Mouse (Mus musculus): Measurements from ENCODE around the gene Rbks. TPM values are rescaled to one million over a fixed set of nuclear protein-coding genes. Genes with fewer than 3 reads are reported as not detected.
"Not testable (repeated sequence)": the region's sequence is repeated elsewhere in the genome, so short reads cannot be mapped to it uniquely, and the experiment has no call there.

Rbks gene
- total RNA-seq, 2 experiments from 2014 or later, result 4.4 to 4.6 TPM

DNA sequence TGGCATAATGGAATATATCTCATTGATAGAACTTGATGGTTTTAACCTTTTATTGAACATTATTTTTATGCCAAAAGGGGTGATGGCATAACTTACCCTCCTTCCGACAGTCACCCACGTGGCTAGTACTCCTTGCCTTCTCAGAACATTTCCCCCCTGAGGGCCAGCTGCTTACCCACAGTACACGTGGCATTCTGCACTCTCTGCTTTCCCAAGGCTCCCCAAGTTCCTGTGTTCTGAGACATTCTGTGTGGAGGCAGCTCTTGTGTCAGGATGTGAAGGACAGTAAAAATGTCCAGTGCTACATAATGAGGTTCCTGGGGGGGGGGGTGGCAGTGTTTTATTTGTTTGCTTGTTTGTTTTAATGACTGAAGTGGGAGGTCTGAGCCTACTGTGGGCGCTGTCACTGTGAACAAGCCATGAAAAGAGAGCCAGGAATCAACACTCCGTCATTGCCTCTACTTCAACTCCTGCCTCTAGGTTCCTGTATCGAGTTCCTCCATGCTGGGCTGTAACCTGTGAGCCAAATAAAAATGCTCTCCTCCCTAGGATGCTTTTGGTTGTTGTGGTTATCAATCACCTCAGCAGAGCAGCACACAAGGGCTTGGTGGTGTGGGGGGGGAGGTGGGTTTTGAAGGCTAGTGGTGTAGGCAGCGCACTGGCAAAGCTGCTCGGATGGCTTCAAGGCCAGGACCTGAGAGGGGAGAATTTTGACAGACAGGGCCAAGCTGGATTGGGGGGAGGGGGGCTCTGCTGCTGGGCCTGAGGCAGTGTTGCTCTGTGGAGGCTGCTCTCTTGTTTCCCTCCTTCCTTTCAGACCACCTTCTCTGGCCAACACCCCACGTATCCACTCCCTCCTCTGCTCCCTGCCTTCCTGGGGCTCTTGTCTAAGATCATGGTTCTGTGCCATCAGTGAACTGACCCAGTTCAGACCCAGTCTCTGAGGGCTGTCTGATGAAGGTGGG lies 69.6 kb downstream of the Rbks start:
- no peak for DNase-seq (ENCODE audit: low spot score)

DNA sequence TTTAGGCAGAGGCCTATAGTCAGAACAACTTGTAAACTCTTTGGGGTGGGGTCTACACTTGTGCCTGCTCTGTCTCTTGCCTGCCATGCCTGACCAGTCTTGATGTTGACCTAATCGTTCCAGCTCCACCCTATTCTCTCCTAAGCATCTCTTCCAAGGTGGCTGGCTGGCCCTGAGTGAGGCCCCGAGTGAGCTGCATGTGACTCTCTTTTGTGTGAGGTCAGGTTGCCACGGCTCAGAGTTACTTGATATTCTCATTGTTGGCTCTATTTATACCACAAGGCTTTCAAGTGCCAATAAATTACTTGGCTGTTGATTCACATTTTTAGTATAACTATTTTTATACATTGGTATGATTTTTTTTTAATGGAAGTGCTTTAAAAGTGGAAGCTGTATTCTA lies 70.3 kb downstream of the Rbks start:
- DNase-seq (ENCODE audit: low spot score), result no peak

DNA sequence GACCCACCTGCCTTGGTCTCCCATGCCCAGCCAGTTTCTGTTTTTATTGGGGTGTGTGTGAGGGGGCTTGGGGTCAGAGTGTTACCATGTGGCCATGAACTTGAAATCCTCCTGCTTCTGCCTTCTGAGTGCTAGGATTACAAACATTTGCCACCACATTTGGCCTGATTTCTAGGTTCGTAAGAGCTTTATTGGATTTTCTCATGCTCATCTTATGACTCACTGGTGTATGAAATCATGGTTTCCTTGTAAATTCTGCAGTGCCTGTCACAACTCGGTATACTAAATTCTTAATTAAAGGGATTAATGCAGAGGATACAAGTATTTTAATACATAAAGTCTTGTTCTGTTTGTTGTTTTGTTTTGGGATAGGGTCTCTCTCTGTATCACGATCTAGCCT lies 77.1 kb downstream of the Rbks start:
- no peak for DNase-seq (ENCODE audit: low spot score)

DNA sequence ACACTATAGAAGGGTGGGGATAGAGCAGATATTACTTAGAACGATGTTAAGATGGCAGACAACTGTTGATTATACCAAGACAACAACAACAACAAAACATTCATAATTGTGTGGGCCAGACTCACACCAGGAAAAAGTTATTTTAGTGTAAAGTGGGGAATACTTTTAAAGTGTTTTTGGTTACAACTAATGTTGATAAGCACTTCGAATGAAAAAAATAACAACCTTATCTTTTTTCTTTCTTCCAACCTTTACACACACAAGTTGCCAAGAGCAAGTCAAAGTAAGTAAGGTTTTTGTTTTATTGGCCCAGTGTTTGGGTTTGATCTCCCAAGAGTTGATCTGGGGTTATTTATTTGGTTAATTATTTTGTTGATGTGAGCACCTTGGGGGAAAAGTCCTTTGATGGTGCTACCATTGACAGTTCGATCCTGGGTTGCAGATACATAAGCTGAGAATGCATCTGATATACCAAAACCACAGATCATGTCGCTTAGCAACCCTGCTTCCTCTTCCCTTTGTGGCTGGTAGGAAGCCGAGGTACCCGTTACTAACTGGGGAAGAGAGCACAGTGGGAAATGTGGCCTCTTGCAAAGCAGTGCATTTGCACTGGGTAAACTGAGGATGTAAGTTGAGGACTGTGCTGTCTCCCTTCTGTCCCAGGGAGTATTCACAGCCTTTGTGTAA lies 82.9 kb downstream of the Rbks start:
- DNase-seq (ENCODE audit: low spot score), result no peak

DNA sequence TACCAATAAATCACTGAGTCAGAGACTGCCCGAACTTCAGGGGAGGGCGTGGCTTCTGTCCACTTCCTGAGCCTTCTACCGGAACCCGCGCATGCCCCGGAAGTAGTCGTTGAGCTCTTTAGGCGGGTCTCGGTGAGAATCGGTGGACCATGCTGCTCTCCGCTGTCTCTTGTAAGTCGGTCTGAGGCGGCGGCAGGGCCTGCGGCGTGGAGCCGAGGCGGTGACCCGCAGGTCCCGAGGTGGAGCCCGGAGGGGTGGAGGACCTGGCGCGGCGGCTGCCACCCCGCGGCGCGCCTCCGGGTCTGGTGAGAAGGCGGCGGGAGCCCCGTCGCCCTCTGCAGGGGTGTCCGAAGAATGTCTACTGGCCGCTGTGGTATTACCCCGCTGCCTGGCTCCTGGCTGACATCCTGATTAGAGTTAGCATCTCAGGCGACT lies 83.6 kb downstream of the Rbks start:
- DNase-seq (ENCODE audit: low spot score), result peak; percentile 88

DNA sequence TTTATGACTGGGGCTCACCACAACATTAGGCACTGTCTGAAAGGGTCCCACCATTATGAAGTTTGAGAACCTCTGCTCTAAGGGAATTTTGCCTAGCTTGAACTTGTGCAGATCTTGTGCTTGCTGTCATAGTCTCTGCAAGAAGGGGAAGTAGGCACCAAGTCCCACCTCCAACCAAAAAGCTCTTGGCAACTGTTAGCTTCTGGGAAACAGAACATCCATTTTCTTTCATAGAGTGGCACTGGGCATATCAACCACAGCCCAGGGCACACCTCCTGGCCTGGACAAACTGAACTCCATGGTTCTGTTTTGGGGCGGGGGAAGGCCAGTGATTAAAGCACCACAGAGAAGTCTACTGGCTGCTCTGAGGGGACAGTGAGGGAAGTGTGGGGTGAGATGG lies 86.2 kb downstream of the Rbks start:
- DNase-seq (ENCODE audit: low spot score), result no peak

DNA sequence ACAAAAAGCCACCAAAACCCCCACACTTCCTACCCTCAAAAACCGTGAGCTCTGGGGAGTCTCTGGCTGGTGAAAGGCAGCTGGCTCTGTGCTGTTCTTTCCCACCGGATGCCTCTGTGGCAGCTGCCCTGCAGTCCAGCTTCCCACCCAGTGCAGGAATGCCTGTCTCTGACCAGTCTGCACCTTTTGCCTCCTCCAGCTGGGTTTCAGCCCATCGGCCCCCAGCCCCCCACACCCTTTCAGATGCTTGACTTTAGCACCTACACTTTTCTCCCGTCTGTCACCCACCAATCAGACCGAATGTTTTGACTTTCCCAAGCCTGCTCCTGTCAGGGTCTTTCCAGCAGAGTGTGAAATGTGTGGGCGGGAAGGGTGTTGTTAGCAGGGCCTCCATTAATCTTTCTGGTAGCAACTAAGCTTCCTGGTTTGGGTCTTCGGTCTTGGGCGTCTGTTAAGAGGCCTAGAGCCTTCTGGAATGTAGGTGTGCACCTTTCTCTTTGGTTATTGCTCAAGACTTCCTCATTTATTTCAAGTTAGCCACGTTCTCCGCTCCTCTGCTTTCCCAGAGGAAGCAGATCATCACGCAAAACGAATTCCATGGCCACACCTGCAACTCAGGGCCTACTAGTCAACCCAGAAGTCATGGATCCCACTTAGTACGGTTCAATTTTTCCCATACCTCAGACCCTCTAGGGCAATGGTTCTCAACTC lies 86.9 kb downstream of the Rbks start:
- no peak for DNase-seq (ENCODE audit: low spot score)

DNA sequence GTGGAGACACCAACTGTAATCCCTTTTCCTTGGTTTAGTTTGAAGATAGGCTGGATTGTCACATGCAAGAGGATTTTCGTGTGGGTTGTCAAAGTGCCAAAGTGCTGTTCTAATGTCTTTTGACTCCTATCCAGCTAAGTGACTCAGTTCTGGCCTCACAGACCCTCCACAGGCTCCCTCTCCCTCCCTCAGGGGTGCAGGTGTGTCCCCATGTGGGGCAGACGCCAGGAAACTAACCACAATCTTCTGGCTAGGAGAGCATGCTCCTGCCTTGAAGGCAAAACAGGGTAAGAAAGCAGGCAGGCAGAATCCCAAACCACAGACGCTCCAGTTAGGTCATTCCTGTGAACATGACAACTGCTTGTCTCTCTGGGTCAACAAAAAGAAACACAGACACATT lies 91.3 kb downstream of the Rbks start:
- DNase-seq (ENCODE audit: low spot score), result peak; percentile 88

DNA sequence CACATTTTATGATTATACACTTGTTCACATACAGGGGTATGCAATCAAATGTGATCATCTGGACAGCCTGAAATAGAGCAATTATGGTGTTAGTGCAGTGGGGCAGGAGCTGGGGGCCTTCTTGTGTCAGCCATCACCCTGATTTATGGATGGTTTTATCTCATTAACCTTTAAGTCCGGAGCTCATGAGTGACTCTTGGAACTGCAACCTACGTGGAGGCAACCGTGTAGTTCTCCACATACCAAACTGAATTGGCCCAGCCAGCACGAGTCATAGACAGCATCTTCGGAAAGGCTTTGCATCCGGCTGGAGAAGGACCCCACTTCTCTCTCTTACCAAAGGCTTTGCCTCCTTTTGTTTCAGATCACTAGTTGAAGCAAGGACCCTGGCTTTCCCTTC lies 93.7 kb downstream of the Rbks start:
- DNase-seq (ENCODE audit: low spot score), result no peak

DNA sequence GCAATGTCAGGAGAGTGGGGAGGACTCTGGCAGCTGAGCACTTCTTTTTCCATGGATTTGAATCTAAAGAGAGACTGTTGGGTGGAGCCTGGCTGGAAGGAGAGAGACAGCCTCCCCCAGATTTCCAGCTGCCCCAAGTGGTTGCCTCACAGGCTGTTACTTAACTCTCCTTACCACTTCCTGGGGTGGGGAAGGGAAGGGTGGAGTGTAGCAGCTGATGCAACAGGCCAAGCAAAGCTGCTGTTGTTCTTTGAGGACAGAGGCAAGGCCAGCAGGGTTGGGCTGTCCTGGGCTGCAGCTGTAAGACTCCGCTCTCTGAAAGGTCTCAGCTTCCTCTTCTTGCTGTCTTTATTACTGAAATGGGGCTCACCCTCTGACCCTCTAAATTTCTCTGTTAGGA lies 95.0 kb downstream of the Rbks start:
- peak; percentile 83 for DNase-seq (ENCODE audit: low spot score)

DNA sequence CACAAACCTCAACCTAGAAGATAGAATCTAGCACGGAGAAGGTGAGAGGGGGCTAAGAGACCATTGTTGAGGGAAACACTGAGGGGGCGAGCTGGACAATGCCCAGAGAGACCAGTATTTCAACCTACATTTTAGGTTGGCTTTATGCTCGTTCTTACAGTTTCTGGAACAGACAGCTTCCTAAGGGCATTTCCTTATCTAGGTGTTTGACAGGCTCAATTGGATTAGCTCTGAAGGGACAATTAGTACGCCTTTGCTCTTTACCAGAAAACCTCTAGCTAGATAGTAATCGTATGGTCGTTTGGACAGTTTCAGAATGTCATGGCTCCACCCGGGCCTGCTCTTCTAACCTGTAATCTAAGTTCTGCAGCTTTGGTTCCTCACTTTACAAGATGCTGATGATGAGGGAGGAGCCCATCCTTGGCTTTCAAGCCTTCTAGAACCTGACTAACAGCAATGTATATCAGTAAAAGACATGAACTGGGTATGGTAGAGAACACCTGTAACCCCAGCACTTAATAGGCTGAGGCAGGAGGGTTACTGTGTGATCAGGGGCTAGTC lies 96.2 kb downstream of the Rbks start:
- DNase-seq (ENCODE audit: low spot score), result no peak

DNA sequence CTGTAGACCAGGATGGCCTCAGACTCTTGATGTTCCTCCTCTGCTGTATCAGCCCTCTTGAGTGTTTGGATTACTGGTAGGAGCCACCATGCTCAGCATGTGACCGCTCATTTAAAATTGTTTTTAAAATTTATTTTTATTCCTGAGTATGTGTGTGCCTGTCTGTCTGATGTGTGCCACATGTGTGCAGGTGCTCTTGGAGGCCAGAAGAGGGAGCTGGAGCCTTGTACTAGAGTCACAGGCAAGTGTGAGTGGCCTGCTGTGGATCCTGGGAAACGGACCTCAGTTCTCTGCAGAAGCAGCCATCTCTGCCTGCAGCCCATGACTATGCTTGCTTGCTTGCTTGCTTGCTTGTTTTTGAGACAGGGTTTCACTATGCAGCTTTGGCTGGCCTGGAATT lies 98.3 kb downstream of the Rbks start:
- no peak for DNase-seq (ENCODE audit: low spot score)

DNA sequence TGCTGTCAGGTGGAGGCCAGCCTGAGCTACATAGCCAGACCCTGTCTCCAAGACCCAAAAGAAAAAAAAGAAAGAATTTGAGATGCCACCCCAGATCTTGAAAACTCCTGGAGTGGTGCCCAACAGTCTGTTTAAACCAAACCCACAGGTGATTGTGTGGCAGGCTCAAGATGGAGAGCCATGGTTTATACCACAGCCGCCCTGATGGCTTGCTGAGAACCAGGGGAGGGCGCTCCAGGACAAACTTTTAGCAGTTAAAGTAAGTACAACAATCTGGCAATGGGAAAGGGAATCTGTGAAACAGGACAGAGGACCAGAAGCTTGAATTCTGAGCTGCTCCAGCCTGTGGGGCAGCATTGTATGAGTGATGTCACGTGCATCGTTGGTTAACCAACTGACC lies 98.8 kb downstream of the Rbks start:
- DNase-seq (ENCODE audit: low spot score), result peak; percentile 32

DNA sequence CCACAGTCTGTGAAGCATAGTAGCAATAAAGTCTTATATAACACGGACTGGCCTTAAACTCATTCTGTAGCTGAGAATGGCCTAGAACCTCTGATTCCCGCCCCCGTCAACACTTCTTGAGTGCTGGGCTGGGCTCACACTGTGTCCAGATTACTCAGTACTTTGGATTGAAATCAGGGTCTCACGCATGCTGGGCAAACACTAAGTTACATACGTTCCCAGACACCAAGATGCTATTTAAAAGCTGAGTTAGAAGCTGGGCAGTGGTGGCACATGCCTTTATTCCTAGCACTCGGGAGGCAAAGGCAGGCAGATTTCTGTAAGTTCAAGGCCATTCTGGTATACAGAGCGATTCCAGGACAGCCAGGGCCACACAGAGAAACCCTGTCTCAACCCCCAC lies 99.3 kb downstream of the Rbks start:
- no peak for DNase-seq (ENCODE audit: low spot score)

DNA sequence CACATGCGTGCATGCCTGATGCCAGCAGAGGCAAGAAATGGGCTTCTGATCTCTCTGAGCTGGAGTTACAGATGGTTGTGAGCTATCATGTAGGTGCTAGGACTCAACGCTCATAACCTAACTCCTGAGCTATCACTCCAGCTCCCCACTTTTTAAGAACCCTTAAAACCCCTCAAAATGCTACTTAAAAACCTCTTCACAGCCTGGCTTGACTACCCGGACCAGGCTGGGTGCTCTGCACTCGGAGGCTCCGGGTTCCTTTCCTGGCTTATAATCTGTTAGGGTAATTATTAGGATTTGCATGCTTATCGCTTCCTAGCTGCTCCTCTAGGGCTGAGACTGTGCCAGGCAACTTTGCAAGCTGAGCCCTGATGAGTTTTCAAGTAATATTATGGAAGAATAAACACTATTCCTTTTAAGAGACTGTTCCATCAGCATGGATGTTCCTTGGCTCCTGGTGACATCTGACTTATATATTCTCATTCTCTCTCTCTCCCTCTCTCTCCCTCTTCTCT lies 99.9 kb downstream of the Rbks start:
- DNase-seq (ENCODE audit: low spot score), result no peak

DNA sequence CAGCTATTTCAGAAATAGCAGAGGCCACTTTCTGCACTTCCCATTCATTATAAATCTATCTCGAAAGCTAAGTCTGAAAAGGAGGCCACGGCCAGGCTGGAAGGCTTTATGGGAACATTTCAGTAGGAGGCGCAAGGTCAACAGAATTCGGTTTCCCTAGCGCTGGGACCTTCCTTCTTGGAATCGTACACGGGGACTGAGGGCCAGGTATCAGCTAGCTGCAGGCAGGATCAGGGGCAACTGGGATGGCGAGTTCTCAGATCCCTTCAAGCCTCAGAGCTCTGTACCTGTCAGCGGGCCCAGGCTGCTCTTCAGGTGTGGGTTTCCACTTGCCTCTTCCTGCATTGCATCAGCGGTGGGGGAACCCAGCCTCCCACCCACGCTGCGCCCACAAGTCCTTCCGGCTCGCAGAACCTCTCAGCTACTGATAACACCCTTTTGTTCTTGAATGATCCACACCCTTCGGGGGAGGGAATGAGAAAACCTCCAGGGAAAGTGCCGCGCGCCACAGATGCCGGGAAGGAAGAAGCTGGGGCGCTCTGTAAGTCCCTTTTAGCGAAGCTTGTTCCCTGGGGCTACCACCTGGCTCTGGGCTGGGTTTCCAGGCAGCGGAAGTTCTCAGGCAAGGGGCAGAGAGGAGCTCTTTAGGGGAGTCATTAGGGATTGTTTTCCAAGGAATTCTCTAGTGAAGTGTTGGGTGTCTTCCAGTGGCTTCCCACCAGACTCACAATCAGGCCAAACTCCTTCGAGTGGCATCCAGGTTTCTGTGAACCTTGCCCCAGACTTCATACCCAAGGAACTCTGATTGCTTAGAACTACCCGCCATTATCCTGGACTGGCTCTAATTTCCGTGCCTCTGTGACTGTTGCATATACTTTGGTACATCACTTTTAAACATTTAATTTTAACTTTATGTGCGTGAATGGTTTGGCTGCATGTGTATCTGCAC lies 100.7 kb downstream of the Rbks start, which contains the start of gene Mrpl33:
Gene Mrpl33, plus strand, starts transcription at position 455 of the 949 bp plus-strand sequence.
- peak; percentile 56 for DNase-seq (ENCODE audit: low spot score)

DNA sequence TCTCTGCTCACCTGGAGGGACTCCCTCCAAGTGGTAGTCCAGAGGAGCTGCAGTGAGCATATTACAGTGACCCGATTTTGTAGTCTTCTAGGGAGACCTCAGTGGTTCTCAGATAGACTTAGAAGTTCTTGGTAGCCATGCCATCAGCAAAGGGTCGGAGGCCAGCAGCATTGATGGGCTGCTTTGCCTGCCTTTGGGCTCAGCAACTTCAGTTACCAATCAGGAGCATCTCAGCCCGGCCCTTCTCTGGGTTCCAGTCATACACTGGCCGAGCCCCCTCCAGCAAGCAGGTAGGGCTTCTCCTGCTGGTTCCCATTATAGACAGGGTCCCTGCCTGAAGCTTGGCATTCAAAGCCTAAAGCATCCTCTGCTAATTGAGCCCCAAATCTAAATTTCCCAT lies 101.6 kb downstream of the Rbks start:
- no peak for DNase-seq (ENCODE audit: low spot score)

DNA sequence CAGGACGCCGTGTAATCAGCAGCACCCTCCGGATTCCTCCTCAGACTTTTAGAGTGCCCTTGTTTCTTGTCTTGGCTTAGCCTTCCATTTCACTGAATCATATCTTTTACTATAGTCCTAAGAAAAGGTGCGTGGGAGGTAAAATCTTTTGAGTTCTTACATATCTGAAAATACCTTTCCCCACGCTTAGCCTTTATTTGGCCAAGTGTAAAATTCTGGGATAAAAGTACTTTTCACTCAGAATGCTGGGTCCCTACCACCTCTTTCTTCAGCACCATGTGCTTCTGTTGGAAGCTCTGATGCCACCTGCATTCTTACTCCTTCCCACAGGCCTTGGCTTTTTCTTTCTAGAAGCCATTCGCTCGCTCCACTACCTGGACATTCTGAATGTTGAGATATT lies 106.3 kb downstream of the Rbks start:
- no peak for DNase-seq (ENCODE audit: low spot score)

DNA sequence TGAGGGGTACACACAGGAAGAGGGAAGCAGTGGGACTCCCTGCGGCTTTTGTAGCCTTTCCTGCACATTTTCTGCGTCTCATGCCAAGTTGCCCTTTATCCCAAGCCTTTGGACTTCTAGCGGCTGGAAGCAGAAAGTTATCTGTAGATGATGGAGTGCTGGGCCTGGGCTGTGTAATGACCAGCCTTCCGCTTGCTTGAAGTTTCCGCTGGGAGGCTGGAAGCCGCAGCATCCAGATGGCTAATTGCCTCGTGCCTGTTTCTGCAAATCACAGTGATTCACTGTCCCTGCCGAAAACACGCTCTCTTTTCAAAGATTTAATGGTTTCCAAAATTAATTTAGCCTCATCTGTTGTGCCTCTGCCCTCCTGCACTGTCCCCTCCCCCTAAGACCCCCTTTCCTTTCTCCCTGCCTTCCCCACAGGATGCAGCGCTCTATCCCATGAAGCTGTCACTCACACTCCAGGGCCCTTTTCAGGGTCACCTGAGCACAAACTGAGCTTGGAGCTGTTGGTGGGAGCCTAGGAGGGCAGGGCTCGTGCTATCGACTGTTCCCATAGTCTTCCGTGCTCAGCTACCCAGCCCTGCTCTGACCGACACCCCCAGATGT lies 107.6 kb downstream of the Rbks start:
- no peak for DNase-seq (ENCODE audit: low spot score)

DNA sequence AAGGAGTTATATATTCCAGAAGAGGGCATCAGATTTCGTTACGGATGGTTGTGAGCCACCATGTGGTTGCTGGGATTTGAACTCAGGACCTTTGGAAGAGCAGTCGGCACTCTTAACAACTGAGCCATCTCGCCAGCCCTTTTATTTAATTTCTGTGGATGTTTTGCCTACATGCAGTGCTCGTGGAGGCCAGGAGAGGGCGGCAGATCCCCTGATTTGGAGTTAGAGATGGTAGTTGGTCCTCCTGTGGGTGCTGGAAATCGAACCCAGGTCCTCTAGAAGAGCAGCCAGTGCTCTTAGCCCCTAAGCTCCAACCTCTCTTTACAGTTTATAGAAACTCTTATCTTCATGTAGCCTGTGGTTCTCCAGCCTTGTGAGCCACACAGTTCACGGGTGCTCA lies 108.8 kb downstream of the Rbks start:
- DNase-seq (ENCODE audit: low spot score), result not testable (repeated sequence)

Data from gastrocnemius, adult 18-20 months (tissue).